Mouse (Mus musculus) cerebellum, adult 2 months (tissue): ENCODE measurements around the gene Cmas.

Experiments
- CTCF ChIP-seq: fragments of 200-500 bp; IDR thresholded peaks from 2 replicates; pipeline ENCODE4 v1.5.1; 2011; ENCODE audit warnings: low read depth, mild to moderate bottlenecking, control low read depth, low read length, moderate library complexity, borderline replicate concordance; ENCODE audit not compliant: insufficient read depth
- POLR2A ChIP-seq: fragments of 200-500 bp; IDR thresholded peaks from 2 replicates; pipeline ENCODE4 v1.6.1; 2011; ENCODE audit warnings: low read length, control low read depth, borderline replicate concordance; ENCODE audit not compliant: insufficient read depth

DNA sequence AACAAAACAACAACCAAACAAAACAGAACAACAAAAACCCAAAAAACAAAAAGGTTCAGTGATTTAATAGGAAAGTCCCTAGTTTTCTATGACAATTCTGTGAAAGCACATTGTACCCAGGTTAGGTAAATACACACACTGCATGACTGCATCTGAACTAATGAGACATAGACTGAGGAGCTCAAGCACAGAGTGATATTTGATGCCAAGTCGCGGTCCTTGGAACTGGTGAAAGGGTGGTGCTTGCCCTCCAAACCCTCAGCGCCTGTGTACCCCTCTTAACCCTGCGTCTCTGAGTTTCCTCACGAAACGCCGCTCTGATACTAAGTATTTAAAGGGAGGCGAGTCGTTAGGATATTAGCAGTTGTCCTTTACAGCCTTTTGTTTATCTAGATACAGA, 10.8 kb downstream of the Cmas start:
- TF ChIP-seq POLR2A = no peak
- TF ChIP-seq CTCF = no peak
